Mouse (Mus musculus) testis, adult 2 months (tissue): Measurements from ENCODE around the gene Prss27. TPM values are rescaled to one million over a fixed set of nuclear protein-coding genes. Genes with fewer than 3 reads are reported as not detected.

ENCODE experiments used
- H3K27ac ChIP-seq: fragments of 200-500 bp; 2 replicates; pipeline ENCODE4 v1.5.1; 2012; ENCODE audit warnings: low read depth, low read length; ENCODE audit not compliant: control insufficient read depth, insufficient read depth
- H3K27me3 ChIP-seq: fragments of 200-500 bp; 2 replicates; pipeline ENCODE4 v1.6.1; 2012; ENCODE audit warnings: mild to moderate bottlenecking, low read length, moderate library complexity; ENCODE audit not compliant: control insufficient read depth, insufficient read depth
- H3K36me3 ChIP-seq: fragments of 200-500 bp; 2 replicates; pipeline ENCODE4 v1.6.1; 2012; ENCODE audit warnings: mild to moderate bottlenecking, low read length; ENCODE audit not compliant: control insufficient read depth, insufficient read depth
- H3K4me1 ChIP-seq: fragments of 200-500 bp; 2 replicates; pipeline ENCODE4 v1.6.1; 2012; ENCODE audit warnings: low read length; ENCODE audit not compliant: control insufficient read depth, insufficient read depth
- H3K4me3 ChIP-seq: fragments of 200-500 bp; 2 replicates; pipeline ENCODE4 v1.5.1; 2012; ENCODE audit warnings: low read depth, mild to moderate bottlenecking, low read length, moderate library complexity, mixed read lengths; ENCODE audit not compliant: control insufficient read depth
- CTCF ChIP-seq: fragments of 200-500 bp; IDR thresholded peaks from 2 replicates; pipeline ENCODE4 v1.5.1; 2012; ENCODE audit warnings: low read depth, mild to moderate bottlenecking, inconsistent platforms, low read length, moderate library complexity; ENCODE audit not compliant: control insufficient read depth, insufficient read depth, insufficient replicate concordance
- POLR2A ChIP-seq: fragments of 200-500 bp; IDR thresholded peaks from 2 replicates; pipeline ENCODE4 v1.6.1; 2012; ENCODE audit warnings: low read depth, mild to moderate bottlenecking, inconsistent platforms, low read length, moderate library complexity; ENCODE audit not compliant: control insufficient read depth
- polyA plus RNA-seq: library from polyadenylated mRNA; depleted of rRNA; stranded (reverse); fragments of >200 nt; gene quantifications from 2 replicates; pipeline ENCODE4 v1.2.3, GENCODE M21; 2012

Prss27 gene
- polyA plus RNA-seq, 1 experiment = not detected

GRCm38 (mm10) chr17:24036954-24037353 lies 990 bp upstream of the Prss27 start:
- TF ChIP-seq CTCF (no peak), POLR2A (no peak)
- H3K4me1 ChIP-seq = no peaks in the 10 kb centered on the region; the same call in 1 of the 2 replicates
- H3K27me3 ChIP-seq = no peaks in the 10 kb centered on the region

GRCm38 (mm10) chr17:24037360-24037759 lies 584 bp upstream of the Prss27 start:
- no peaks in the 10 kb centered on the region for H3K27me3 ChIP-seq
- H3K4me3 ChIP-seq = no peak overlapping the region
- no peaks in the 10 kb centered on the region for H3K36me3 ChIP-seq
- TF ChIP-seq POLR2A (no peak), CTCF (no peak)
- H3K4me1 ChIP-seq = no peaks in the 10 kb centered on the region
- H3K27ac ChIP-seq = no peak overlapping the region

More at GRCm38 (mm10) chr17:24036954-24037353, 990 bp upstream of the Prss27 start:
- H3K4me3 ChIP-seq = no peak overlapping the region
- no peaks in the 10 kb centered on the region for H3K36me3 ChIP-seq
- H3K27ac ChIP-seq = no peak overlapping the region

- Histone ChIP-seq H3K4me3 (no peak overlapping the region), H3K27ac (no peak overlapping the region), H3K27me3 (no peaks in the 10 kb centered on the region), H3K4me1 (no peaks in the 10 kb centered on the region), H3K36me3 (no peaks in the 10 kb centered on the region; the same call in 1 of the 2 replicates)
- TF ChIP-seq POLR2A (no peak), CTCF (no peak)
Measured at GRCm38 (mm10) chr17:24044482-24044881, 6.5 kb downstream of the Prss27 start.

- Histone ChIP-seq H3K27ac (no peak overlapping the region), H3K4me3 (no peak overlapping the region), H3K36me3 (no peaks in the 10 kb centered on the region; the same call in 1 of the 2 replicates), H3K27me3 (no peaks in the 10 kb centered on the region), H3K4me1 (no peaks in the 10 kb centered on the region)
- TF ChIP-seq POLR2A = no peak
- TF ChIP-seq CTCF = no peak
Measured at GRCm38 (mm10) chr17:24045608-24046007, 7.7 kb downstream of the Prss27 start.

GRCm38 (mm10) chr17:24046026-24046425 lies 8.1 kb downstream of the Prss27 start:
- no peak for TF ChIP-seq POLR2A
- no peak for TF ChIP-seq CTCF
- no peak overlapping the region for H3K27ac ChIP-seq
- H3K4me3 ChIP-seq = no peak overlapping the region
- no peaks in the 10 kb centered on the region for H3K4me1 ChIP-seq
- no peaks in the 10 kb centered on the region; the same call in 1 of the 2 replicates for H3K36me3 ChIP-seq
- H3K27me3 ChIP-seq = no peaks in the 10 kb centered on the region

GRCm38 (mm10) chr17:24048053-24048452 lies 10.1 kb downstream of the Prss27 start:
- no peak for TF ChIP-seq CTCF
- H3K27ac ChIP-seq = no peak overlapping the region
- H3K36me3 ChIP-seq = no peaks in the 10 kb centered on the region; the same call in 1 of the 2 replicates
- no peak overlapping the region for H3K4me3 ChIP-seq
- H3K27me3 ChIP-seq = no peaks in the 10 kb centered on the region
- no peaks in the 10 kb centered on the region for H3K4me1 ChIP-seq

- no peaks in the 10 kb centered on the region for H3K4me1 ChIP-seq
- no peaks in the 10 kb centered on the region; the same call in 1 of the 2 replicates for H3K36me3 ChIP-seq
- no peak overlapping the region for H3K27ac ChIP-seq
- no peaks in the 10 kb centered on the region for H3K27me3 ChIP-seq
- H3K4me3 ChIP-seq = no peak overlapping the region
- TF ChIP-seq CTCF = no peak
- TF ChIP-seq POLR2A = no peak
Measured at GRCm38 (mm10) chr17:24049008-24049407, 11.1 kb downstream of the Prss27 start.
